Mouse (Mus musculus) left cerebral cortex, adult 8-10 months (tissue): ENCODE measurements around the gene Map3k11. TPM values are rescaled to one million over a fixed set of nuclear protein-coding genes. Genes with fewer than 3 reads are reported as not detected.
"Not testable (repeated sequence)": the region's sequence is repeated elsewhere in the genome, so short reads cannot be mapped to it uniquely, and the experiment has no call there.

Source experiments
- DNase-seq, 2 experiments: peaks; one replicate each; pipeline ENCODE4 v3.0.0; 2022; ENCODE audit warnings: low spot score in 2 of 2
- total RNA-seq, 4 experiments: library from RNA; stranded (reverse); gene quantifications; 2 replicates each; pipeline ENCODE4 v1.2.4; 2022

Map3k11 gene
- total RNA-seq, 4 experiments from 2014 or later = 19.0 to 20.2 (median 19.7) TPM

DNA sequence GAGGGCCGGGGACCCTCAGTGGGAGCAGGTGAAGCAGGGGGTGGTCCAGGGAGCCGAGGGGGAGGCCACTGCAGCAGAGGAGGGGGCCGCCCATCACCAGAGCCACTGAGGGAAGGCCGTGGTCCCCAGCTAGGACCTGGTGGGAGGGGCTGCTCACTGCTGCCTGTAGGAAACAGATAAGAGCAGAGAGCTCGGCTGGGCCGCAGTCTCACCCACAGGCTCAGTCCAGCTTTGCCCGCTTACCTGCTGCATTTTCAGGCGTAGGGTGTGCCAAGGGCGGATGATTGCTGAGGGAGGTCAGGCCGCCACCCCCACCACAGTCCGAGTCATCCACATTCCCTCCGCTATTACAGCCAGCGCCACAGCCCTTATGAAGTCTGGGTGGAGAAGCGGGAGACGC is 23.1 kb upstream of the Map3k11 start:
- no peak for DNase-seq

- DNase-seq = no peak
Measured at GRCm38 (mm10) chr19:5666386-5666785, 22.2 kb upstream of the Map3k11 start.

DNA sequence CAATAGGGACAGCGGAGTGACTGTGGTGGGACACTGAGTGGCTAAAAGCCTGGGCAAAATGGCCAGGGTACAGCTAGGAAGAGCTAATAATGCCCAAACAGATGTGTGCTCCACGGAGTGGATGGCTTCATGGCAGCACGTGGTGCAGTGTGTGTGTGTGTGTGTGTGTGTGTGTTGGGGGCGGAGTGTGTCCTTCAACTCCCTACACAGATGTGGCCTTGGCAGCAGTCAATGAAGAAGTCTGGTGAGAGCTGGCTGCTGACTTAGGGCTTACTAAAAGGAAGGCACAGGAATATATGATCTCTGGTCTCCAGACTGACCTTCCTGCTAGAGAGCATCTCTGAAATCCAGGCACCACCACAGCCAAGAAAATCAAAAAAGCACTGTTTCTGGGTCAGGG is 20.2 kb upstream of the Map3k11 start:
- DNase-seq = no peak

DNA sequence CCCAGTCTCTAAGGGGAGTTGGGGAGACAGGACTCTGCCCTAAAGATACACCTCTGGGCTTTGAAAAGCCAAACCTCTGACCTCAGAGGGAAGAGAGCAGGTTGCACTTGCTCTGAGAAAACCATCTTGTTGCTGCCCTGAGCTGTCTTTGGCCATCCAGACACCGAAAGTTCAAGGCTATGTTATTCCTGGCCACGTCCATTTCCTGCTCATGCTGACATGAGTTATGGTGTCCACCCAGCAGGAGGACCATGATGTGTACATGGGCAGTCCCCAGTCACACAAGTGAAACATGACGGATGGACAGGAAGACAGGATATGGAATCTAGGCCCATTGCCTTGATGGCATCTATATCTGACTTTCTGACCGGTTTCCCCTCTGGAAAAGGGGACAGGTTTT is 8.1 kb upstream of the Map3k11 start:
- no peak for DNase-seq

GRCm38 (mm10) chr19:5684236-5684635 is 4.3 kb upstream of the Map3k11 start:
- no peak for DNase-seq

GRCm38 (mm10) chr19:5684985-5685384 is 3.6 kb upstream of the Map3k11 start:
- DNase-seq = no peak

- no peak for DNase-seq
Measured at GRCm38 (mm10) chr19:5685431-5685830, 3.1 kb upstream of the Map3k11 start.

DNA sequence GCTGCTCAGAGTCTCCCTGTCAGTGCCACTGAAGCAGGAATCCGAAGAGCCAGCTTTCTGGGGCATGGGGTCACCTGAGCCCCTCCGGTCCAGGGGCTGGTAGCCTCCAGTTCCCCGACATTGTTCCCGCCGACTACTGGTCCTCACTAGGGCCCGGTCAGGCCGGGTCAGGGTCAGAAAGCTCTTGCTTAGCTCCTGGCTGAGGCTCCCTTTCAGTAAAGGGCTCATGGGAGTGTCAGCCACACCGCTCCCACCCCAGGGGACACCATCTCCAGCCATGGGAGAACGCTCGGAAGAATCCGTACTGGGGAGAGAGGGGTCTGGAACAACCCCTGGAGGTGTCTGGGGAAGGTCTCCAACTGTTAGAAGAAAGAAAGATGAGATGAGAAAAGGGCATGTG is 2.7 kb upstream of the Map3k11 start:
- no peak for DNase-seq

DNA sequence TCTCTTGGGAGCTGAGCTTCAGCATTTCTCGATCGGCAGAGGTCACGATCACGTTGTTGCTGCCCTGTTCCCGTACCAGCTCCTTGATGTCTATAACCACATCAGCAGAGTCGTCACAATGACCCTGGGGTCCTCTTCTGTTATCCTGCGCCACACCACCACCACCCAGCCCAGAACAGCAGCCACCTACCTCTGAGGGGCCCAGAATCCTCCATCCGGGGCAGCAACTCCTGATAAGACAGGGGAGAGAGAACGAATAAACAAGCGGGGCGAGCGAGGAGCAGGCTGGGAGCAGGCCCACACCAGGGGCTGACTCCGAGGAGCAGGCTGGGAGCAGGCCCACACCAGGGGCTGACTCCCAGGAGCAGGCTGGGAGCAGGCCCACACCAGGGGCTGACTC is 2.1 kb upstream of the Map3k11 start:
- DNase-seq = no peak

DNA sequence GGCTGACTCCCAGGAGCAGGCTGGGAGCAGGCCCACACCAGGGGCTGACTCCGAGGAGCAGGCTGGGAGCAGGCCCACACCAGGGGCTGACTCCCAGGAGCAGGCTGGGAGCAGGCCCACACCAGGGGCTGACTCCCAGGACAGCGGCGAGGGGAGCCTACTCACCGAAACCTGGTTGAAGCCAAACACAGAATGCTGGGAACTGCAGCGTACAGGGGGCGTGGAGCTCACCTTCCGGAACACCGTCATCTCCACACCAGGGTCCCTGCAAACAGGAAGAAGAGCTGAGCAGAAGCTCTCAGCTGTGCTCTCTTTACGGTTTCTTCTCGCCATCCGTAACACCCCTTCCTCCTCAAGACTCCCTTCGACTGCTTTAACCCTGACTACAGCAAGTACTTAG is 1.6 kb upstream of the Map3k11 start:
- not testable (repeated sequence) for DNase-seq

GRCm38 (mm10) chr19:5687738-5688137 is 804 bp upstream of the Map3k11 start:
- DNase-seq = no peak

GRCm38 (mm10) chr19:5689088-5689428 is 516 bp downstream of the Map3k11 start:
- no peak for DNase-seq

DNA sequence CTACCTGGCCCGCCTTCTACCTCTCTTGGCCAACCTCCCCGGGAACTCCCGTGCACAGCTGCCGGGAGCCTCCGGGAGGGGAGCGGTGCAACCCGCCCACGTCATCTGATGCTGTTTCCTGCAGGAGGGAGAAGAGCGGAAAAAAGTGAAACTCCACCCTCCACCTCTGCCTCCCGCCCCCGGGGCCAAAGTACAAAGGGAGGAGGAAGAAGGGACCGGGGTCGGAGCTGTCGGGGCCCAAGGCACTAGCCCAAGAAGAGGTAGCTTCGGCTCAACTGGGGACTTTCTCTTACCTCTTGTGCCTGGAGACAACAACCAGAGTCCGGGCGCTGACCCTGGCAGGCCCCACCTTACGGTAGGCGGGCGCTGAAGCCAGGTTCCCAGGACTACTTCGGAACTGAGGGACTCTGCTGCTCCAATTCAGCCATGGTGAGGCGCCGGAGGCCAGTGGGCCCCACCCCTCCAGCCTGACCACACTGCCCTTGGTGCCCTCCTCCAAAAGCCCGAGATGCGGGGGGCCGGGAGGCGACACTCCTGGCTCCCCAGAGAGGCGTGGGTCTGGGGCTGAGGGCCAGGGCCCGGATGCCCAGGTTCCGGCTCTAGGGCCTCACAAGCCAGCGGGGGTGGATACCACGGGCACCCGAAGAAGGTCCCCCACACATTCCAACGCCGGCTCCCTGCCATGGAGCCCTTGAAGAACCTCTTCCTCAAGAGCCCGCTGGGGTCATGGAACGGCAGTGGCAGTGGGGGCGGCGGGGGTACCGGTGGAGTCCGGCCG is 1.2 kb downstream of the Map3k11 start:
- DNase-seq = peak; percentile 65 to 77

DNA sequence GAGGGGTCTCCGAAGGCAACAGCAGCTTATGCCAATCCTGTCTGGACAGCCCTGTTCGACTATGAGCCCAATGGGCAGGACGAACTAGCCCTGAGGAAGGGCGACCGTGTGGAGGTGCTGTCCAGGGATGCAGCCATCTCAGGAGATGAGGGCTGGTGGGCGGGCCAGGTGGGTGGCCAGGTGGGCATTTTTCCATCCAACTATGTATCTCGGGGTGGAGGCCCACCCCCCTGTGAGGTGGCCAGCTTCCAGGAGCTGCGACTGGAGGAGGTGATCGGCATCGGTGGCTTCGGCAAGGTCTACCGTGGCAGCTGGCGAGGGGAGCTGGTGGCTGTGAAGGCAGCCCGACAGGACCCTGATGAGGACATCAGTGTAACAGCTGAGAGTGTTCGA is 1.8 kb downstream of the Map3k11 start:
- peak in 1 of 2 experiments; percentile 48 for DNase-seq

DNA sequence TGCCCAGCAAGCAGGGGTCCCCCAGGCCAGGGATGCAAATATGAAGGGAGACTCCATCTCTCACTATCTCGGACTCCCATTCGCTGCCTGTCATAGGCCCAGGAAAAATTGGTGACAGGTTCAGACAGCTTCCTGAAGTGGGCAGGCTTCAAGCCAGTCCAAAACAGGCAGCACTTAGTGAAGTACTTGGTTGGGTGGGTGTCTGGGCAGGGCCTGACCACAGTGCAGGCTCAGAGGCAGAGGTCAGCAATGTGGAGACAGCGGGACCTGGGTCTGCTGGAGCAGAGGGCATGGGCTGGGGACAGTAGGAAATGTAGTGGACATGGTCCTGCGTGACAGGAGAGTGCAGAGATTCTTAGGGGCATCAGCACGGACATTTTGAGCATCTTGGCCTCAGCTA is 3.1 kb downstream of the Map3k11 start:
- no peak for DNase-seq

GRCm38 (mm10) chr19:5692086-5692912 is 3.8 kb downstream of the Map3k11 start:
- DNase-seq = no peak

DNA sequence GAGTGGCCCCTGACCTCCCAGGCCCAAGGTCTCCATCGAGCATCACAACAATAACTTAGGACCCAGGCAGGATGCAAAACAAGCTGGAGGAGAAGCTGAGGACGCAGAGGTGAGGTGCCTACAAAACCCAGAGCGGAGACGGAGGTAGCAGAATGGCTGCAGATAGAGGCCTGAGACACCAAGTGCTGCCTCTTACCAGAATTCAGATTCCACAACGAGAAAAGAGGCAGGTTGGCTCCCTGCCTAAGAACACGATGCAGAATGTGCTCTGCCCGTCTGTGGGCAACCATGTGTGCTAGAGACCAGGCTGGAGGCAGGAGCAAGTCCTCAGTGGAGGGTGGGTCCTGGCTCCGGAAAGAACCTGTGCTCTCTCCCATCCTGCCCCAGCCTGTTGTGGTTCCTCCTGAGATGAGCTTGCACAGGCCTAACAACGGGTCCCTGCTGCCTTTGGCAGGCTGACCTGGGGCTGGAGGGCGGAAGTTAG is 4.4 kb downstream of the Map3k11 start:
- DNase-seq = no peak

DNA sequence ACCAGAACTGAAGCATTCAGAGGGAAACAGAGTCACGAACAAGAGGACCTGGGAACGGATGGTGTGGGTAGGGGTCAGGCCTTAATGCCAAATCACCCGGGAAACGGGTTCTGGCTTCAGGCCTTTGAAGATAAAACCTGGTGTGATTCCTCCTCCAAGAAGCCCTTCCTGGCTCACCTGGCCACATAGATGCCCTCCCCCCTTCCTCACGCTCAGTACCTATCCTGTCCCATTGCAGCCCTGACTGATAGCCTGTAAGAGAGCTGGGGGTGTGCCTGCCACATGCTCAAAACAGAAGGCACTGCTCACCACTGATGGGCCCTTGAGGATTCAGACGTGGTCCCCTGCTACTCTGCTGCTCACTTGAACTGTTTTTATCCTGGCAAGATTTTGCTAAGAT is 5.3 kb downstream of the Map3k11 start:
- DNase-seq = no peak

DNA sequence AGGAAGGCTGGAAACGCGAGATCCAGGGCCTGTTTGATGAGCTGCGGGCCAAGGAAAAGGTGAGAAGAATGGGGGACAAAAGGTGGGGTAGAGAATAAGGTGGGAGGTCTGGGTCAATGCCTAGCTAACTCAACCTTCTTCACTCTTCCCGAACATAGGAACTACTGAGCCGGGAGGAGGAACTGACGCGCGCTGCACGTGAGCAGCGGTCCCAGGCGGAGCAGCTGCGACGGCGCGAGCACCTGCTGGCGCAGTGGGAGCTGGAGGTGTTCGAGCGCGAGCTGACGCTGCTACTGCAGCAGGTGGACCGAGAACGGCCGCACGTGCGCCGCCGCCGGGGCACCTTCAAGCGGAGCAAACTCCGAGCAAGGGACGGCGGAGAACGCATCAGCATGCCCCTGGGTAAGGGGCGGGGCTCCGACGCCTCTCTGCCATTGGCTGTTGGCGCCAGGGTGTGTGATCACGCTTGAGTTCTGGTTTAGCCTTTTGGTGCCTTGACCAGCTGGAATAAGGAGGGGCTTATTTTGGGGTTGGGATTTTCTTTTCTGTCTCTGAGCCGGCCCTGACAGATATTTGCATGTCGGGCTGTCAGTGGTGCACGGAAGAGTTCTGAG is 7.4 kb downstream of the Map3k11 start:
- no peak for DNase-seq

GRCm38 (mm10) chr19:5704163-5704800 is 15.7 kb downstream of the Map3k11 start, which contains the start of gene Kcnk7:
Gene Kcnk7, plus strand, starts transcription at chr19:5704367.
- peak in 1 of 2 experiments; percentile 32 for DNase-seq

DNA sequence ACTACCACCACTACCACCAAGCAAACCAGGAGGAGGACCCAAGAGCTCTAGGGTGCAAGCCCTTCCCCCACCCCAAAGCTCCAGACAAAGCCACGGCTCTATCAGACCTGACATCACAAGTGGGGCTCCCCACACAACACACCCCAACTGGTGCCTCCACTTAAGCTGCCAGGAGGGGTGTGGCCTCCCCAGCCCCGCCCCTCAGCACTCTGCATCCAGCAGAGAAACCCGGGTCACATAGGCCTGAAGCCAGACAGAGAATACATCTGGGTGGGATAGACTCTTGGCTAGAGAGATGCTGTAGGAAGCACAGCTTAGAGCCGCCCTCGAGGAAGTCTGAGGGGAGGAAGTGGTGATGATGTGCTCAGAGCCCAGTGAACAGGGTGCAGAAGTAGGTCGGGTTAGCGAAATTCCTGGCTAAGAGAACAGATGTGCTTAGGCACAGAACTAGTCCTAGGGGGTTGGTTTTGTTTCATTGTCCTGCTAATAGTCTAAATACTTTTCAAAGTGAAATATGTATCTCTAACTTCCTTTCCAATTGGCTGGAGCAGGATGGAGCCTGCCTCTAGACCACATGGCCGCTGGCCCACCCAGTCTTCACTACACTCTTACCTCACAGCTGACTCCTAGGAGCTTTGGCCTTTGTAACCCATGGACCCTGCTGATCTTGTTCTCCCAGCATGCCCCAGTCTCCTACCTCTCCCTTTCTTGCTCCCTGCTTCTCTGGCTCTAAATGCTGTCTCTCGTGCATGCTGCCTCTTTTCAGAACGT is 16.4 kb downstream of the Map3k11 start:
- no peak for DNase-seq
